Mouse (Mus musculus) small intestine, adult 2 months (tissue): ENCODE measurements around the gene 9930111J21Rik2.

ENCODE experiments used
- CTCF ChIP-seq: fragments of 200-500 bp; IDR thresholded peaks from 2 replicates; pipeline ENCODE4 v1.5.1; 2012; ENCODE audit warnings: low read depth, mild to moderate bottlenecking, control low read depth, inconsistent platforms, low read length, moderate library complexity, mixed read lengths; ENCODE audit not compliant: insufficient replicate concordance, insufficient read length; ENCODE audit errors: extremely low read depth
- POLR2A ChIP-seq: fragments of 200-500 bp; IDR thresholded peaks from 2 replicates; pipeline ENCODE4 v1.6.1; 2012; ENCODE audit warnings: low read depth, mild to moderate bottlenecking, control low read depth, inconsistent platforms, low read length, moderate library complexity

GRCm38 (mm10) chr11:49083808-49084207, 32.8 kb upstream of the 9930111J21Rik2 start:
- TF ChIP-seq CTCF, result no peak
- TF ChIP-seq POLR2A, result no peak
